Mouse (Mus musculus) urinary bladder, adult 18-20 months (tissue): ENCODE results near the gene Inpp5f.
"Not testable (repeated sequence)": the region's sequence is repeated elsewhere in the genome, so short reads cannot be mapped to it uniquely, and the experiment has no call there.

Source experiments
- DNase-seq, 2 experiments: peaks; one replicate each; pipeline ENCODE4 v3.0.0; 2022; ENCODE audit warnings: low spot score in 2 of 2, mixed read lengths in 2 of 2

Inpp5f gene

GRCm38 (mm10) chr7:128610897-128611798 is at the start of gene Inpp5f:
Gene Inpp5f, plus strand, starts transcription at chr7:128611328.
- peak; percentile 99 to 100 for DNase-seq

- DNase-seq: no peak
Observed at GRCm38 (mm10) chr7:128563373-128563772, 47.8 kb upstream of the Inpp5f start.

DNA sequence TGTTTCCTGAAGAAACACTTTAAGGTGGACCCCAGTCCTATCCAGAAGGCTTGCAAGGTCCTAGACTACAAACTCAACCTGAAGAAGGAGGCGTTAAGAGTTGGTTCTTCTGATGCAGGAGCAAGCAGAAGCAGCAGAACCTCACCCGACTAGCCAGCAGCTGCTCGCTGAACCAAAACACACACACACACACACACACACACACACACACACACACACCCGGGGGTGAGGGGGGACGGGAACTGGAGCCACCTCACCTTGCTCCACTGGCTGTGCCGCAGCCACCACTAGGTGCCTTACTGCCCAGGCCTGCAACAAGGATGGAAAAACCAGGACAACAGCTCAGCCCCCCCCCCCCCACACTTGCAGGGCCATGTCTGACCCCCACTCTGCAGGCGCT is 44.8 kb upstream of the Inpp5f start:
- no peak for DNase-seq

- DNase-seq: no peak
Observed at GRCm38 (mm10) chr7:128567561-128568244, 43.4 kb upstream of the Inpp5f start.

DNA sequence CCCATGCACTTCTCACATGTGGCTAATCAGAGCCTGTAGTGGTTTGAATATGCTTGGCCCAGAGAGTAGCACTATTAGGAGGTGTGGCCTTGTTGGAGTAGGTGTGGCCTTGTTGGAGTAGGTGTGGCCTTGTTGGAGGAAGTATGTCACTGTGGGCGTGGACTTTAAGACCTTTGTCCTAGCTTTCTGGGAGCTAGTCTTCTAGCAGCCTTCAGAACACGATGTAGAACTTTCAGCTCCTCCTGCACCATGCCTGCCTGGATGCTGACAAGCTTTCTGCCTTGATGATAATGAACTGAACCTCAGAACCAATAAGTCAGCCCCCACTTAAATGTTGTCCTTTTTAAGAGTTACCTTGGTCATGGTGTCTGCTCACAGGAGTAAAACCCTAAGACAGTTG is 41.7 kb upstream of the Inpp5f start:
- DNase-seq: not testable (repeated sequence)

DNA sequence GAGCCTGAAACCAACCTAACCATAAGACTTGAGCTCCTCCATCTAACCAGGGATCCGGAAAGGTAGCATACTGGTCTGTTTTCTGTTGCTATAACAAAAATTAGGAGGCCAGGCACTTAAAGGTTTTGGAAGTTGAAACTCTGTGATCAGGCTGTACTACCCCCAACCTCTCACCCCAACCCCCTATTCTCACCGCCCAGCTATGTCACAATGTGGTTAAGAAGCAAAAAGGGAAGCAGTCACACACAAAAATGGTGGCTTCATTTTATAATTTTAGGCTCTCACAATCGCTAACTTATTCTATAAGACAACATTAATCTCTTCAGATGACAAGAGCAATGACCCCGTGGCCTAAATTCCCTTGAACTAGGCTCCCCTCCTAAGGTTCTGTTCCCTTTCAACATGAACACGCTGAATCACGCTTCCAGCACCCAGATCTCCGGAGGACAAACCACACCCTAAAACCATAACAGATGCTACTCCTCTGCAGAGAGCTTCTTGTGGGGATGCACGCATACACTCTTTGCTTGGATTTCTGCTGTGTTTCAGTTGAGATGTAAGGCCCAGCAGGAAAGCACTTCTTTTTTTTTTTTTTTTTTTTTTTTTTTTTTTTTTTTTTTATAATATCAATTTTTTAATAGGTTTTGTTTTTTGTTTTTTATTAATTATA is 41.0 kb upstream of the Inpp5f start:
- no peak for DNase-seq

DNA sequence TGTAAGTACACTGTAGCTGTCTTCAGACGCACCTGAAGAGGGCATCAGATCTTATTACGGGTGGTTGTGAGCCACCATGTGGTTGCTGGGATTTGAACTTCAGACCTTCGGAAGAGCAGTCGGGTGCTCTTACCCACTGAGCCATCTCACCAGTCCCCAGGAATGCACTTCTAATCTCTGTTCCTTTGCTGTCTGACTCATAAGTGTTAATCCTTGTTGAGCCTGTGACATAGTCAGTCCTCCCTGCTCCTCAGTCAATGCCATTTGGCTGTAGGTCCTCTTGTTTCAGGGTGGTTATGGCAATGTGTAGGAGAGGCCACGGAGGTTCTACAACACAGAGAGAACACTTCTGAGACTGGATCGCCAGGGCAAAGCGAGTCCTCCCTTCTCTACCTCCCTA is 40.5 kb upstream of the Inpp5f start:
- DNase-seq: not testable (repeated sequence)

- no peak for DNase-seq
Observed at GRCm38 (mm10) chr7:128572030-128572429, 39.1 kb upstream of the Inpp5f start.

DNA sequence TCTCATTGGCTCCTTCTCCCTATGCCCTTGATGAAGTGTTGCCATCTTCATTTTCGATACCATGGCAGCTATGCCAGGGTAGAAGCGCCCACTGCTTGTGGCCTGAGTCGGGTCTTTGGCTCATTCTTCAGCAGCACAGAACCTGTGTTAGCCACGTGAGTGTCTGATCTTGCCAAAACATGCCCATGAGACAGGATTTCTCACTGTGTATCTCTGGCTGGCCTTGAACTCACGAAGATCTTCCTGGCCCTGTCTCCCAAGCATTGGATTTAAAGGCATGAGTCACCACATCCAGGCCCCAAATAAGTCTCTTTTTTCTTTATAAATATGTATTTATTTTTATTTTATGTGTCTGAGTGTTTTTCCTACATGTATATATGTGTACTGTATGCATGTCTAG is 35.9 kb upstream of the Inpp5f start:
- DNase-seq: no peak

- no peak for DNase-seq
Observed at GRCm38 (mm10) chr7:128575794-128576193, 35.3 kb upstream of the Inpp5f start.

GRCm38 (mm10) chr7:128577607-128578006 is 33.5 kb upstream of the Inpp5f start:
- no peak for DNase-seq

- no peak for DNase-seq
Observed at GRCm38 (mm10) chr7:128578199-128578945, 32.8 kb upstream of the Inpp5f start.

GRCm38 (mm10) chr7:128579381-128579780 is 31.7 kb upstream of the Inpp5f start:
- DNase-seq: no peak

GRCm38 (mm10) chr7:128580318-128580717 is 30.8 kb upstream of the Inpp5f start:
- DNase-seq: no peak

DNA sequence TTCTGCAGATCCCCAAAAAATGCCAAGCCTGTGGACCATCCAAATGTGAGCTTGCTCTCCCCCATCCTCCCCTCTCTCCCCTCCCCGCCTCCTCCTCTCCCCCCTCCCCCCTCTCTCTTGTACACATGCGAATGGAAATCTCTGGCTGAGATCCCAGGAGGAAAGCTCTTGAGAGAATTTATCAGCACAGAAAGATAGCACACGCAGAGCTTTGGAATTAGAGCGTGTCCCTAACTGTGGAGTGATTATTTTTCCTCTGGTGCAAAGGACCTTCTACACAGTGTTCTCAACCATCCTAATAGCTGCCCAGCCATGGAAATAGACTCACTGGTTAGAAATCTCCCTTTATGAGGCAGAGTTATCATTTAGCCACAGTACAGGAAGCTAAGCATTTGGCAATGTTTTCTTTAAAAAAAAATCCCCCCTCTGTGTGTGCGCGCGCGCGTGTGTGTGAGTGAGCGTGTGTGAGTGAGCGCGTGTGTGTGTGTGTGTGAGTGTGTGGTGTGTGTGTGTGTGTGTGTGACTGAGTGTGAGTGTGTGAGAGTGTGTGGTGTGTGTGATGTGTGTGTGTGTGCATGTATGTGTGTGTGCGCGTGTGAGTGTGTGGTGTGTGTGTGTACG is 29.2 kb upstream of the Inpp5f start:
- DNase-seq: no peak

- DNase-seq: no peak
Observed at GRCm38 (mm10) chr7:128583213-128583948, 27.7 kb upstream of the Inpp5f start.

DNA sequence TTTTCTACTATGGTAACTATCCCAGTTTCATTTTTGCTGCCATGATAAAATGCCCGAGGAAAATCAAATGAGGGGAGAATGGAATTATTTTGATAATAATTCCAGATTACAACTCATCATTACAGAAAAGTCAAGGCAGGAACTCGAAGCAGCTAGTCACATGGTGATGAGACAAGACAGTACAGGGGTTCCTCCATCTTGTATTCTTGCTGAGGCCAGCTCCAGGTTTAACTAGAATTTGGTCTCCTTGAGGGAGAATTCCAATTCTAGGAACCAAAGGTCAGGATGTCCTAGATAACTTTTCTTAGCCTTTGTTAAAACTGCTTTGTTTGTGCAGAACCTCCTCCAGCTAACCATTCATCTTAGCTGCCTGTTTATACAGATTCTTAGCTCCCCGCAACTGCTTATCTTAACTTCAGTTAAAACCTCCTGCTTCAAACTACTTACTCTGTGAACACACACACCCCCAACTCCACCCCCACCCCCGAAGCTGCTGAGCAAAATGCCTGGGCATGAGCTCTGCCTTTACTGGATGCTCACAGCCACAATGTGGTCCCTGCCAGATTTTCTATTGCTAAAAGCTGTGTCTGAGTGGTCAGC is 23.7 kb upstream of the Inpp5f start:
- no peak for DNase-seq

DNA sequence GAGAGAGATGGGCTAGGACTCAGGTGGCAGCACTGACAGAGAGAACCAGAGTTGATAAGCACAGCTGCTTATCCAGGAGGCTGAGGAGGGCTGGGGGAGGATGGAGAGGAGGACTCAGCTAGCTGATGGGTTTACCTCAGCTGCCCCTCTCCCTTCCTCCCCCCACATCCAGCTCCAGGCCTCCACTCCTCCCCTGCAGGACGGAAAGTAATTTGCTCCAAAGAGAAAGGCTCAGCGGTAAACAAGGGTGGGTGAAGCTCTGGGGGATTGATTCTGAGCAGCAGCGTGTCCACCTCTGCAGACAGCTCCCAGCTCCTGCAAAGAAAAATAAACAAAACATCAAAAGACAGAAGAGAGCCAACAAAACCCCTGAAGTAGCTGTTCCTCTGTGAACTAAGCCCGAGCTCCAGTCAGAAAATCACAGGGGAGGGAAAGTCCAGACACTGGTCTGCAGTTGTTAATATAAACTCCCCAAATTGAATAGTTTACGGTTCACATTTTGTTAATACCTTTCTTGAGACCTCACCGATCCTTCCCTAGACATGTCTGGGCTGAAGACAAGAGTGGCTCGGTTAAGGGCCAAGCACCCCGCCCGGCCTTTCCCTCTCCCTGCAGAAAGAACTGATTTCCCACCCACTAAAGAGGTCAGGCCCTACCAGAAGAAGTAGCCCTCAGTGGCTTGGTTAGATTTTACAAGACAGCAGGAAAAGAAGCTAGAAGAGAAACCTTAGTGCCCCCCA is 19.6 kb upstream of the Inpp5f start:
- no peak for DNase-seq
